Mouse (Mus musculus) embryonic facial prominence, embryonic 10.5 days (tissue): ENCODE measurements around the gene Olfr1412. TPM values are rescaled to one million over a fixed set of nuclear protein-coding genes. Genes with fewer than 3 reads are reported as not detected.

ENCODE experiments used
- DNase-seq: peaks from one replicate; pipeline ENCODE4 v3.0.0-alpha.2; 2017; ENCODE audit warnings: low spot score
- H3K27ac ChIP-seq: fragments of 300-500 bp; sonication (generic); replicated peaks from 2 replicates; pipeline ENCODE4 v1.5.1; 2016; ENCODE audit warnings: mild to moderate bottlenecking
- H3K27me3 ChIP-seq: fragments of 300-500 bp; sonication (generic); replicated peaks from 2 replicates; pipeline ENCODE4 v1.6.1; 2016; ENCODE audit warnings: low read depth, mild to moderate bottlenecking; ENCODE audit not compliant: poor library complexity, severe bottlenecking
- H3K36me3 ChIP-seq: fragments of 300-500 bp; sonication (generic); replicated peaks from 2 replicates; pipeline ENCODE4 v1.6.1; 2016; ENCODE audit warnings: mild to moderate bottlenecking, moderate library complexity
- H3K4me1 ChIP-seq: fragments of 300-500 bp; sonication (generic); 2 replicates; pipeline ENCODE4 v1.6.1; 2016
- H3K4me3 ChIP-seq: fragments of 300-500 bp; sonication (generic); 2 replicates; pipeline ENCODE4 v1.5.1; 2016; ENCODE audit warnings: mild to moderate bottlenecking, moderate library complexity
- H3K9me3 ChIP-seq: fragments of 300-500 bp; sonication (generic); 2 replicates; pipeline ENCODE4 v1.6.1; 2016; ENCODE audit warnings: mild to moderate bottlenecking
- WGBS: fragments of 180-500 bp; shearing (Covaris S2); methylation state at CpG from one replicate; pipeline ENCODE4 v1.1.7; 2016; 5-methylcytosine and 5-hydroxymethylcytosine counted together
- polyA plus RNA-seq: library from polyadenylated mRNA; unstranded; fragments of >200 nt; fragmentation: Nextera tagmentation; extraction: Ambion mirVana; gene quantifications from 2 replicates; pipeline ENCODE4 v1.2.1, GENCODE M21; 2016

Gene Olfr1412
- polyA plus RNA-seq, 1 experiment from 2014 or later, result not detected

DNA sequence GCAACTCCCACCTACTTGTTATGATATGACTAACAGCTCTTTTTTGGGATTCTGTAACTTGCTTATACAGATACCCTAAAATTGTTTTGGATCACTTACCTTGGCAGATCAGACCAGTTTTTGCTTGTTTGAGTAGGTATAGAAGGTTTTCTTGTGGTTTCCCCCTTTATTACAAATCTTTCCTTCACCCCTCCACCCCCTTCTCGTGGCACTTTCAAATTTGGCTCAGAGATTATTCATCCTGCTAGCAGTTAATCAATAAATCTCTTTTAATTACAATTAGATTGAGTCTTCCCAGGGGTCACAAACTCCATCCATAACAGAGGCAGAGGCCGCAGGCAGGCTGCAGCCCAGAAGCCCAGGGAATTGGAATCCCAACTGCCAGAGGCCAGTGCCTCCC lies 31.9 kb downstream of the Olfr1412 start, which contains the start of gene Olfr12:
Gene Olfr12, plus strand, starts transcription at position 301 of the 400 bp plus-strand sequence.
- H3K27me3 ChIP-seq, result peaks cover 4% of the 10 kb centered on the region; the same call in 1 of the 2 replicates
- H3K4me3 ChIP-seq, result no peak within 1 kb of the TSS
- H3K4me1 ChIP-seq, result no peaks in the 10 kb centered on the region
- DNase-seq, result no peak
- H3K36me3 ChIP-seq, result no peaks in the 10 kb centered on the region
- no peak within 1 kb of the TSS for H3K27ac ChIP-seq
- 72% methylated on average over 2 of the region's 2 CpGs for WGBS
- H3K9me3 ChIP-seq, result no peaks in the 10 kb centered on the region

DNA sequence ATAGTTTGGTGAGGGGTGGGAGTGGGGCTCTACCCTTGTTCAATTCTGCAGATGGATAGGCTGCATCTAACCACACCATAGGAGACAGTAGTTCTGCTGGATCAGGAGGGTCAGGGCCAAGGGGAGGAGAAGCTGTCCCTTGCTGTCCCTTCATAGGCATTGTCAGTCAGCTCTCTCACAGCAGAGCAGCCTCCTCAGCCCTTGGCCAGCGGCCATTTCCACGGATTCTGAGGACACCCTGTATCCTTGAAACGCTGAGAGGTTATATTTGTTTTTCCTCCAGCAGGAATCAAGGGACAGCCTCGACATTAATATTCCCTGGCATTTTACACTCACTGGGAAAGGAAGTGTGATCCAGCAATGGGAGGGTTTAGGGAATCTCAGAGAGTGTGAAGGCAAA lies 32.8 kb downstream of the Olfr1412 start:
- no peak for DNase-seq
- 71% methylated on average over 4 of the region's 4 CpGs for WGBS

DNA sequence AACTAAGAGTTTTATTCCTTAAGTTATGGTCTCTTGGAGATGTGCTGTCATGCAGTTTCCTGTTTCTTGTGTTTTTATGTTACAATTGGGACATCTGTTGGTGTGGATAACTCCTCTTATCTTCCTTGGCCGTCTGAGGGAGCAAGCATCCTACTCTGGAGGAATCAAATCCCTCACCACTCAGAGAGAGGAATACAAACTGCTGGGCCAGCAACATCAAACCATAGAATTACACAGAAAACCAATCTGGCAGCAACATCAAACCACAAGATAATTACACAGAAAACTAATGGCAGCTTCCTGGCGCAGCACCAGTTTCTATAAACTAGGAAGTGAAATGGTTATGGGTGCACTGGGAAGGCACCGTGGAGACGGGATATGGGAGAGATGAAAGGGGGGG lies 42.6 kb downstream of the Olfr1412 start:
- Histone ChIP-seq H3K27ac (no peak overlapping the region), H3K4me3 (no peak overlapping the region), H3K27me3 (no peaks in the 10 kb centered on the region), H3K4me1 (no peaks in the 10 kb centered on the region), H3K36me3 (no peaks in the 10 kb centered on the region), H3K9me3 (no peaks in the 10 kb centered on the region)
- no peak for DNase-seq
- 76% methylated on average over 4 of the region's 4 CpGs for whole genome bisulfite sequencing

More for the DNA sequence above, 32.8 kb downstream of the Olfr1412 start:
- Histone ChIP-seq H3K9me3 (no peaks in the 10 kb centered on the region), H3K27me3 (peaks cover 4% of the 10 kb centered on the region; the same call in 1 of the 2 replicates), H3K27ac (no peak overlapping the region), H3K4me3 (no peak overlapping the region), H3K36me3 (no peaks in the 10 kb centered on the region), H3K4me1 (no peaks in the 10 kb centered on the region)

DNA sequence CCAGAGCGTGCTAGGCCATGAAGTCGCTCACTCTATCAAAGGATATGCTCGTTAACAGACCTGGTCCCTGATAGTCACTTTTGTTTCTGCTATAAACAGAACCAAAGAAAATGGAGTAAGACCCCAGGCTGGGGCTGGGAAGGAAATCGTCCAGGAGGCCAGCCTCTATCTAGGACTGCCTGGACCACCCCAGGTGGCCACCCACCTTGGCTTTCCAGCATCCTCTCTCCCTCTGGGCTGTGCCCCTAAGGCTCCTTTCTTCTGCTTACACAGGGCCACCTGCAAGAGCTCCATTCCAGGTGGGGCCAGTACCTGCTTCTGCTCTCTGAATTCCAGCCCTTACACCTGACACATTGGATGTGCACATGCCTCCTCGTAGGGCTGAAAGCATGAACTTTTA lies 46.6 kb downstream of the Olfr1412 start:
- no peak overlapping the region for H3K4me3 ChIP-seq
- H3K27ac ChIP-seq, result no peak overlapping the region
- no peaks in the 10 kb centered on the region for H3K27me3 ChIP-seq
- 79% methylated on average over 5 of the region's 5 CpGs for WGBS
- H3K9me3 ChIP-seq, result no peaks in the 10 kb centered on the region
- H3K36me3 ChIP-seq, result peaks cover 21% of the 10 kb centered on the region
- no peak for DNase-seq
- peaks cover 9% of the 10 kb centered on the region; the same call in 1 of the 2 replicates for H3K4me1 ChIP-seq

DNA sequence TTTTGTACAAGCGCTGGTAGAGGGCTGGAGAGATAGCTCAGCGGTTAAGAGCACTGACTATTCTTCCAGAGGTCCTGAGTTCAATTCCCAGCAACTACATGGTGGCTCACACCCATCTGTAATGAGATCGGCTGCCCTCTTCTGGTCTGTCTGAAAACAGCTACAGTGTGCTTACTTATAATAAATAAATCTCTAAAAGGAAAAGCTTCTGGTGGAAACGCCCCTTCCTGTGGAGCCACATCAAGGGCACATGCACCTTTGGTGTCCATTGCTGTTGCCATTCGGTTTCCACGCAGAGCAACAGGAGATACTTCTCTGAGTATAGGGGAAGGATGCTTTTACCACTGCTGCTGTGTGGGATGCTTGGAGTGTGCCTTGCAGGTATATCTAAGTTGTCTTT lies 47.4 kb downstream of the Olfr1412 start:
- H3K27me3 ChIP-seq, result no peaks in the 10 kb centered on the region
- H3K4me1 ChIP-seq, result peaks cover 9% of the 10 kb centered on the region; the same call in 1 of the 2 replicates
- no peak for DNase-seq
- no peak overlapping the region for H3K4me3 ChIP-seq
- H3K9me3 ChIP-seq, result no peaks in the 10 kb centered on the region
- H3K27ac ChIP-seq, result no peak overlapping the region
- peaks cover 28% of the 10 kb centered on the region for H3K36me3 ChIP-seq
- WGBS, result 70% methylated on average over 6 of the region's 6 CpGs

DNA sequence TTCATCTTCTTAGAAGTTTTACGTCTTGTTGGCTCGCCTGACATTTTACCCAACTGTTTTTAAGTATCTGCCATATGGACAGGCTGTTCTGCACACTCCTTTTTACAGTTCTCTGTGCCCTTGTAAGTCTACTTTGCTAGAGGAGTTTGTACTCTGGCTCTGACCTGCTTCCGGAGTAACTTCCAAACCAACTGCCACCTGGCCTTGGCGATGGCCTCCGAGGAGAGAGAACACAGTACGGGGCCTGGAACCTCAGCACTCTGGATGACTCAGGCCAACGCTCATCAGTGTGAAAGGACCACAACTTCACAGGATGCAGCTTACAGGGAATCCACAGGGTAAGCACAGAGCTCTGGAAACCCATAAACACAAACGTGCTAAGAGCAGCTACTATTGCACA lies 48.1 kb downstream of the Olfr1412 start:
- DNase-seq, result no peak
- no peak overlapping the region for H3K27ac ChIP-seq
- no peaks in the 10 kb centered on the region for H3K27me3 ChIP-seq
- H3K9me3 ChIP-seq, result no peaks in the 10 kb centered on the region
- peaks cover 36% of the 10 kb centered on the region for H3K36me3 ChIP-seq
- no peak overlapping the region for H3K4me3 ChIP-seq
- 90% methylated on average over 8 of the region's 8 CpGs for WGBS
- H3K4me1 ChIP-seq, result peaks cover 9% of the 10 kb centered on the region; the same call in 1 of the 2 replicates

DNA sequence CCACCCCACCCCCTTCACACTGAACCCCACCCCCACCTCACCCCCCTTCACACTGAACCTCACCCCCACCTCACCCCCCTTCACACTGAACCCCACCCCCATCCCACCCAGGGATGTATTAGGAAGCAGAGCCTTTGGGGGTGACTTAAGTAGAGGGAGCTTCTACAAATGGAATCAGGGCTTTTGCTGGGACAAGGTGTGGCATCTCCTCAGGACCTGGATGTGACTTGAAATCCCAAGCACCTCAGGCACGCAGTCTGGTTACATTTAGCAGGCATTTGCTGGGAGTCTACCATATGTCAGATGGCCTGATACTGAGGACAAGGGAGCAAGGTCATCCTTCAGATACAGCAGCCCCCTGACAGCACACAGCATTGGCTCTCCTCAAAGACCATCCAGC lies 49.0 kb downstream of the Olfr1412 start:
- DNase-seq, result no peak
- Histone ChIP-seq H3K4me1 (peaks cover 9% of the 10 kb centered on the region; the same call in 1 of the 2 replicates), H3K9me3 (no peaks in the 10 kb centered on the region), H3K4me3 (no peak overlapping the region), H3K36me3 (peaks cover 44% of the 10 kb centered on the region), H3K27ac (no peak overlapping the region), H3K27me3 (no peaks in the 10 kb centered on the region)
- WGBS, result 60% methylated on average over 1 of the region's 1 CpGs

DNA sequence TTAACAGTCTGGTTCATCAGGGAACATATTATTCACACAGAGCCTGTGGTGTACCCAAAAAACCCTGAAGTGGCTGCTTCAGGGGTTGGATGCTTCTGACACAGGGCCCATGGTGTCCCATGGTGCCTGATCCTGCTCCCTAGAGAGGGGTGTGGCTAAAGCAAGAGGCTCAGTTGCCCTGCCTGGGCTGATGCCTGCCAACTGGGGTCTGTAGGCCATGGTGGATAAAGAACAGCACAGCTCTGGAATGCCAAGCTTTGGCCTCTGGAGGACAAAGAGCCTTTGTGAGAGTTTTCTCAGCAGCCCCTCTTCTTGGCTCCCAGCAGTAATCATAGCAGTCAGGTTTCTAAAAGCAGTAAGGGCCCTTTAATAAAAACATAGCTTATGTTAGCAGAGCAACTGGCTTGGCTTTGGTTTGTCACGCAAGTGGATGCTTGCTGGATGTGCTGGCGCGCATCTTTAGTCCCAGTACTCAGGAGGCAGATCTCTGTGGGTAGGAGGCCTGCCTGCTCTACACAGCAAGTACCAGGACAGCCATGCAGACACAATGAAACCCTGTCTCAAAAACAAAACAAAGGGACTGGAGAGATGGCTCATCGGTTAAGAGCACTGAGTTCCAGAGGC lies 49.5 kb downstream of the Olfr1412 start:
- Histone ChIP-seq H3K4me3 (no peak overlapping the region), H3K27ac (0 out of 2 replicates have a peak overlapping the region, but pooled peaks have one; percentile 35), H3K9me3 (no peaks in the 10 kb centered on the region), H3K27me3 (no peaks in the 10 kb centered on the region), H3K4me1 (peaks cover 13% of the 10 kb centered on the region), H3K36me3 (peaks cover 50% of the 10 kb centered on the region)
- peak; percentile 29 for DNase-seq
- 51% methylated on average over 4 of the region's 4 CpGs for WGBS

DNA sequence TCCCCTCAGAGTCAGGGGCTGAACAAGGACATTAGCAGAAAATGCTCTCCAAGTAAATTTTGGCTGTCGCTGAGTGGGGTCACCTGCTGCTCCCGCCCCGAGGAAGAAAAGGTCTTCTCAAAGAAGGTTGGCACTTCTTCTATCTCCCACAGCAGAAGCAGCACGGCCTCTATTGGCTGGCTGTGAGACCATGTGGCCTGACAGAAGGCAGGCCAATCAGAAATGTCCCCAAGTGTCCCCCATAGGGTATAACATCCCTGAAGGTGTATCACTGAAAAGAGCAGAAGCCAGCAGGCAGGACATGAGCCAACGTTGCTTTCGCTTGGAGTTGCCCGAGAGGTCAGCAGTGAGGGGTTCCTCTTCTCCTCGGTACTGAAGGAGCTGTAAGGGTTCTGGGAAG lies 50.4 kb downstream of the Olfr1412 start:
- H3K27ac ChIP-seq, result no peak overlapping the region
- 89% methylated on average over 8 of the region's 8 CpGs for WGBS

DNA sequence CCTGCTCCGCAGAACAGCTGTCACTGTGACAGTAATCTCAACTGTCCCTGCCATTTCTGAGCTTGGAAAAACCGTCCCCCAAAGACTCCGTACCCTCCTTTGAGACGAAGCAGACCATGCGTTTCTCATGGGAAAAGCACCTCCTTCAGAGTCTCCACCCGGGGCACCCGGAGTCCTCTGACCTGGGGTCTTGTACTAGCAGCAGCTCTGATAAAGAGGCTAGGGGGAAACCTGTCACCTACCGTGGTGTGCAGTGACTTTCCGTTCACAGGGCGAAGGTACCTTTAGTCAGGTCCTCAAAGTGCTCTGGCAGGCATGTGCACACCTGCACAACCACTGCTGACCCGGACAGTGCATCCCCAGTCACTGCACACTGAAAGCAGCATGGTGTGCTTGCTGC lies 51.1 kb downstream of the Olfr1412 start:
- Histone ChIP-seq H3K4me3 (no peak overlapping the region), H3K27ac (no peak overlapping the region), H3K27me3 (no peaks in the 10 kb centered on the region), H3K36me3 (peaks cover 51% of the 10 kb centered on the region), H3K9me3 (no peaks in the 10 kb centered on the region), H3K4me1 (peaks cover 25% of the 10 kb centered on the region)
- DNase-seq, result no peak
- 94% methylated on average over 11 of the region's 11 CpGs for WGBS

More for the DNA sequence above, 50.4 kb downstream of the Olfr1412 start:
- peaks cover 22% of the 10 kb centered on the region for H3K4me1 ChIP-seq
- peaks cover 51% of the 10 kb centered on the region for H3K36me3 ChIP-seq
- H3K9me3 ChIP-seq, result no peaks in the 10 kb centered on the region
- no peaks in the 10 kb centered on the region for H3K27me3 ChIP-seq
- no peak for DNase-seq
- H3K4me3 ChIP-seq, result no peak overlapping the region

DNA sequence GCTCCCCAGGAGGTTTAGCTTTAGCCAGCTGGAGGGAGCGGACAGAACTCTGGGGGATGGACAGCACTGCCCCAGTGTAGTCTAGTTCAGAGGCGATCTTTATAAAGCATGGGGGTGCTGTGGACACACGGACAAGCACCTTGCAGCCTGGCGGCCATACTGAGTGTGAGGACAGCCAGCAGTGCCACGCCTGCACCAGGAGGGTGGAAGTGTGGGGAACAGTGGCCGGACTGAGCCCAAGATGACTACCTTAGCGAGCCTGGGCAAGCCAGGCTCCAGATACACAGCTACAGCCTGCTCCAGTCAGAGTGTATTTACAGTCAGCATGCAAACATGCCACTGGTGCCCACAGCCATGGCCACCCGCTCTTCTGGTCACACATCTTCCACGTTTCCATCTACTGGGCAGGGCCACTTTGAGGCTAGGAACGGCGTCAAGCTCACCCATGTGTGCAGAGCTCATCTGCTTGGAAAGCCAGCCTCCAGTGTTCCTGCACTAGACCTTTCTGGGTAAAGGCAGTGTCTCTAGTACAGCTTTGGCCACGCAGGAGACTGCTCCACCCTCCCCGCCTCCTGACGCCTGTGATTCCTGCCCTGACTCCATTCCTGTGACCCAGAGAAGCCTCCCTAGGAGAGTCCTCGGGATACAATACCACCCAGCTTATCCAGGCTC lies 52.1 kb downstream of the Olfr1412 start:
- DNase-seq, result no peak
- Histone ChIP-seq H3K4me1 (peaks cover 32% of the 10 kb centered on the region), H3K36me3 (peaks cover 51% of the 10 kb centered on the region), H3K4me3 (no peak overlapping the region), H3K27me3 (no peaks in the 10 kb centered on the region), H3K9me3 (no peaks in the 10 kb centered on the region), H3K27ac (no peak overlapping the region)
- WGBS, result 91% methylated on average over 15 of the region's 15 CpGs

DNA sequence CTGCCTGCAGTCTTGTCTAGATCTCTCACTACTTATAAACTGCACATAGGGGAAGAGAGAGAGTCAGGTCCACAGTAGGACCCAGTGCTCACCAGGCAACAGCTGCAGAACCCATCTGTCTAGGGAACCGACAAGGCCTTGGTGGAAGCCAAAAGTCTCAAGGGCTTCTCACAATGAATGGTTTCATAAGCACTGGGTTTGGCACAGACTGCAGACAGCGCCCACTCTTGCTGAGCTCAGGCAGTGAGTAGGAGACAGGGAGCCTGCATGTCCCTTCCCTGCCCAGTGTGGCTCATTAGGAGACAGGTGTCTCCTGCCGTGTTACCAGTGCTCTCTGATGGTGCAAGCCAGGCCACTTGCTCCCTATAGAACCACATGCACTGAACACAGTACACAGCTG lies 52.6 kb downstream of the Olfr1412 start:
- Histone ChIP-seq H3K27ac (no peak overlapping the region), H3K9me3 (no peaks in the 10 kb centered on the region), H3K4me1 (peaks cover 36% of the 10 kb centered on the region), H3K27me3 (no peaks in the 10 kb centered on the region), H3K36me3 (peaks cover 51% of the 10 kb centered on the region), H3K4me3 (no peak overlapping the region)
- DNase-seq, result no peak
- WGBS, result 94% methylated on average over 3 of the region's 3 CpGs

DNA sequence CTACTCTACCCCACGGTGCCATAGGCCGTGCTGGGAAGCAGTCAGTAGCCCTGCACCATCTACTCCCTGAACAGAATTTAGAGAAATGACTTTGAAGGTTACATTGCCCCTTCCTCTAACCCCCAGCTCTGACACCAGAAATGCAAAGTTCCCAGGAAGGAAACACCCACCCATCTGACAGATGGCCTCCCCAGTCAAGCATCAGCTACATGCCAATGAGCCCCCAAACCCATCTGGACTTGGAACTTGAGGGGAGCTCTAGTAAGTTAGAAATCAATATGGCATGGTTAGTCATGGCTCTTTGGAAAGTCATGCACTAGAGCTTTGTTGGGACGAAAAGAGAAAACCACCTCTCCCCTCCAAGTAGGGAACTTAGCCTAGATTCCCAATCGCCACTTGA lies 53.2 kb downstream of the Olfr1412 start:
- H3K27me3 ChIP-seq, result no peaks in the 10 kb centered on the region
- 92% methylated on average over 4 of the region's 4 CpGs for WGBS
- DNase-seq, result no peak
- no peak overlapping the region for H3K27ac ChIP-seq
- H3K9me3 ChIP-seq, result no peaks in the 10 kb centered on the region
- no peak overlapping the region for H3K4me3 ChIP-seq
- peaks cover 36% of the 10 kb centered on the region for H3K4me1 ChIP-seq
- H3K36me3 ChIP-seq, result peaks cover 51% of the 10 kb centered on the region
